Mouse (Mus musculus): ENCODE results near the gene Zfp933.
"Not testable (repeated sequence)": the region's sequence is repeated elsewhere in the genome, so short reads cannot be mapped to it uniquely, and the experiment has no call there.

DNA sequence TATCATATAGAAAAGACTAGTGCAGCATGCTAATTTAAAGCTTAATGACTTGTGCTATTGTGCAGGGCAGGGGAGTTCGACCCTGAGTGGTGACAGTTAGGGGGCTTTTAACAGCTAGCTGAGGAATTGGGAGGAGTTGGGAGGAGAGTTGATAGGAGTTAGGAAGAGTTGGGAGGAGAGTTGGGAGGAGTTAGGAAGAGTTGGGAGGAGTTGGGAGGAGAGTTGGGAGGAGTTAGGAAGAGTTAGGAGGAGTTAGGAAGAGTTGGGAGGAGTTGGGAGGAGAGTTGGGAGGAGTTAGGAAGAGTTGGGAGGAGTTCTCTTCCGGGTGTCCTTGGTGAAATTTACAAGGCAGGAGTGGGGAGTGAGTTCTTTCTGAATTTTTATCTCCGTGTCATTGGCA is 18.6 kb upstream of the Zfp933 start:
- TF ChIP-seq EP300, CTCF (IDR thresholded peaks at IDR 0.05): not testable (repeated sequence)

Data from lung, postnatal 0 days (tissue).